Mouse (Mus musculus) lung, embryonic 15.5 days (tissue): Measurements from ENCODE around the gene Scarb2. TPM values are rescaled to one million over a fixed set of nuclear protein-coding genes. Genes with fewer than 3 reads are reported as not detected.

Source experiments
- ATAC-seq: fragments of 200-750 bp; cut with Nextera tagmentation; 2 replicates; pipeline ENCODE4 v1.8.0; 2017; ENCODE audit warnings: moderate number of reproducible peaks, borderline replicate concordance; ENCODE audit not compliant: low FRiP score, low TSS enrichment; ENCODE audit errors: extremely low read depth
- H3K27ac ChIP-seq: fragments of 300-500 bp; sonication (generic); 2 replicates; pipeline ENCODE4 v1.5.1; 2015; ENCODE audit warnings: moderate library complexity, mild to moderate bottlenecking, inconsistent platforms
- H3K27me3 ChIP-seq: fragments of 300-500 bp; sonication (generic); 2 replicates; pipeline ENCODE4 v1.6.1; 2015; ENCODE audit warnings: inconsistent platforms
- H3K36me3 ChIP-seq: fragments of 300-500 bp; sonication (generic); 2 replicates; pipeline ENCODE4 v1.6.1; 2015; ENCODE audit warnings: inconsistent platforms
- H3K4me1 ChIP-seq: fragments of 300-500 bp; sonication (generic); 2 replicates; pipeline ENCODE4 v1.6.1; 2015; ENCODE audit warnings: inconsistent platforms
- H3K4me2 ChIP-seq: fragments of 300-500 bp; sonication (generic); 2 replicates; pipeline ENCODE4 v1.6.1; 2015; ENCODE audit warnings: inconsistent platforms, mild to moderate bottlenecking, moderate library complexity
- H3K4me3 ChIP-seq: fragments of 300-500 bp; sonication (generic); 2 replicates; pipeline ENCODE4 v1.5.1; 2015; ENCODE audit warnings: mild to moderate bottlenecking, inconsistent platforms
- H3K9ac ChIP-seq: fragments of 300-500 bp; sonication (generic); 2 replicates; pipeline ENCODE4 v1.6.1; 2015; ENCODE audit warnings: inconsistent platforms
- H3K9me3 ChIP-seq: fragments of 300-500 bp; sonication (generic); 2 replicates; pipeline ENCODE4 v1.6.1; 2016; ENCODE audit warnings: inconsistent platforms
- WGBS: fragments of 180-500 bp; shearing (Covaris S2); methylation state at CpG from one replicate; pipeline ENCODE4 v1.1.7; 2015; 5-methylcytosine and 5-hydroxymethylcytosine counted together
- polyA plus RNA-seq: library from polyadenylated mRNA; unstranded; fragments of >200 nt; fragmentation: Nextera tagmentation; extraction: Ambion mirVana; gene quantifications from 2 replicates; pipeline ENCODE4 v1.2.1, GENCODE M21; 2015

The Scarb2 gene
- polyA plus RNA-seq, 1 experiment from 2014 or later = 17.2 TPM

- 75% methylated on average over 7 of the region's 7 CpGs for WGBS
- no peak overlapping the region for H3K4me3 ChIP-seq
- no peak for ATAC-seq
- H3K36me3 ChIP-seq = peaks cover 27% of the 10 kb centered on the region
- no peak overlapping the region for H3K4me2 ChIP-seq
- H3K9ac ChIP-seq = no peak overlapping the region
- H3K27me3 ChIP-seq = no peaks in the 10 kb centered on the region
- H3K27ac ChIP-seq = no peak overlapping the region
- H3K4me1 ChIP-seq = peaks cover 15% of the 10 kb centered on the region
- H3K9me3 ChIP-seq = no peaks in the 10 kb centered on the region; the same call in 1 of the 2 replicates
Measured at GRCm38 (mm10) chr5:92431611-92432010, 75.0 kb downstream of the Scarb2 start.

- H3K4me3 ChIP-seq = no peak overlapping the region
- peaks cover 15% of the 10 kb centered on the region for H3K4me1 ChIP-seq
- no peaks in the 10 kb centered on the region for H3K27me3 ChIP-seq
- no peak for ATAC-seq
- no peak overlapping the region for H3K9ac ChIP-seq
- no peak overlapping the region for H3K4me2 ChIP-seq
- no peak overlapping the region for H3K27ac ChIP-seq
- no peaks in the 10 kb centered on the region; the same call in 1 of the 2 replicates for H3K9me3 ChIP-seq
- H3K36me3 ChIP-seq = peaks cover 30% of the 10 kb centered on the region
- WGBS = 83% methylated on average over 5 of the region's 5 CpGs
Measured at GRCm38 (mm10) chr5:92430723-92431122, 75.9 kb downstream of the Scarb2 start.

DNA sequence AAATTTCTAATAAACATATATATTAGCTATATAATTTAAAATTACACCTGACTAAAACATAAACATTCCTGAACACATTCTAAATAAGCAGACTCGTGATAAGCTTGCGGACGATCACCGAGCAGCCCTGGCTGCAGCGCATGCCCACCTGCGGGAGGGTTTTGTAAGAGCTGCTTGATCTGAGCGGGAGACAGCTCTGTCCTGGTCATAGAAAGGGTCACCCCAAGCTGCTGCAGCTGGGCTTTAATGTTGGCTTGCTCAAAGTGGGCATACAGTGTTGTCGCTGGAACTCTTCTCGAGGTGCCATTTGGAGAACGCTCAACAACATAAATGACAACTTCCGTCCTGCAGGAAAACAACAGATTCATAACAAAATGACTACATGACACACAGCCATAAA is 82.5 kb downstream of the Scarb2 start:
- no peak overlapping the region for H3K27ac ChIP-seq
- no peak overlapping the region for H3K4me2 ChIP-seq
- no peaks in the 10 kb centered on the region for H3K4me1 ChIP-seq
- 91% methylated on average over 11 of the region's 11 CpGs for WGBS
- H3K4me3 ChIP-seq = no peak overlapping the region
- H3K9me3 ChIP-seq = no peaks in the 10 kb centered on the region; the same call in 1 of the 2 replicates
- no peak overlapping the region for H3K9ac ChIP-seq
- no peak for ATAC-seq
- peaks cover 83% of the 10 kb centered on the region for H3K36me3 ChIP-seq
- H3K27me3 ChIP-seq = no peaks in the 10 kb centered on the region

DNA sequence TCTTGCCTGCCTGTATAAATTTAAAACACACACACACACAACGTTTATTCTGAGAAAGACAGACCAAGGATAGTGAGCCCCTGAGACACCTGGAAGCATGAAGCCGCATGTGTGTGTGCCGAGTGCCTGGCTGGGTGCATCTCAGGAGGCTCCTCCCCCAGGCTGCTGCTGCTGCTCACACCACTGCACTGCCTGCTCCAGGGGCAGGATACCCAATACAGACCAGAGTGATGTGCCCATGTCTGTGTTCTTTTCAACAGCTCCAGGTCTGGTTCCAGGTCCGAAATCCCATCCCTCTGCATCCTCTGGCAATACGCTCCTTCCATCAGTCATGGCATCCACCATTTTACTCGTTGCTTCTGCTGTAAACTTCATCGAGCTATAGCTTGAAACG is 92.7 kb downstream of the Scarb2 start:
- no peak overlapping the region for H3K4me2 ChIP-seq
- H3K9ac ChIP-seq = no peak overlapping the region
- H3K27ac ChIP-seq = no peak overlapping the region
- WGBS = 81% methylated on average over 8 of the region's 8 CpGs
- ATAC-seq = no peak
- peaks cover 36% of the 10 kb centered on the region for H3K36me3 ChIP-seq
- no peaks in the 10 kb centered on the region for H3K4me1 ChIP-seq
- no peaks in the 10 kb centered on the region for H3K9me3 ChIP-seq
- no peaks in the 10 kb centered on the region for H3K27me3 ChIP-seq
- no peak overlapping the region for H3K4me3 ChIP-seq

DNA sequence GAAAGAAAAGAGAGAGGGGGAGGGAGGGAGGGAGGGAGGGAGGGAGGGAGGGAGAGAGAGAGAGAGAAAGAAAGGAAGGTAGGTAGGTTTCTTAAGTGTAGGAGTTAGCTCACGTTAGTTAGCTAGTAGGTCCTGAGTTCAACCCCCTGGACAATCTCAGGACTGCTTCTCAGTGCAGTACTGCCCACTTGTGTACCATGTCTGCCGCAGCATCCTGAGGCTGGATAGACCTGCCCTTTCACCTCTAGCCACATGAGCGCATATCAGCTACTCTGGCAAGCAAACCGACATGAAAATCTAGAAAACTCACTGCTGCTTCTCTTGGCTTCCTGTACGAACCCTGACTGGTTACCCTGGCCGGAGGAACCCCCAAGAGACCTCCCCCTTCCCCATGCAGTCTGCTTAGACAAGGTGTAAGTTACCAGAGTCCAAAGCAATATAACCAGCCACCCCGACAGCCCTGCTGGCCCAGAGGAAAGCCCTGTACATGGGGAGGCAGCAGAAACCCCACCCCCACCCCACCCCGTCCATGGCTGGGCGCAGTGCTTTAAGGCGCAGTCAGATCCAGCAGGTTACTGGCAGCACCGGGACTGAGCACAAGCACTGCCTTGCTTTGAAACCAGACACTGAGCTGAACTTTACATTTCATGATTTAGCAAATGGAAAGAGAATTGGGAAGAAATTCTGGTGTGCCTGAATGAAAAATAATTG is 93.2 kb downstream of the Scarb2 start:
- no peaks in the 10 kb centered on the region for H3K4me1 ChIP-seq
- H3K4me2 ChIP-seq = no peak overlapping the region
- H3K27ac ChIP-seq = no peak overlapping the region
- 0 out of 2 replicates have a peak, but pooled peaks have one; percentile 31 for ATAC-seq
- H3K9me3 ChIP-seq = no peaks in the 10 kb centered on the region
- H3K9ac ChIP-seq = no peak overlapping the region
- 86% methylated on average over 11 of the region's 11 CpGs for WGBS
- peaks cover 32% of the 10 kb centered on the region for H3K36me3 ChIP-seq
- H3K27me3 ChIP-seq = no peaks in the 10 kb centered on the region
- H3K4me3 ChIP-seq = no peak overlapping the region

DNA sequence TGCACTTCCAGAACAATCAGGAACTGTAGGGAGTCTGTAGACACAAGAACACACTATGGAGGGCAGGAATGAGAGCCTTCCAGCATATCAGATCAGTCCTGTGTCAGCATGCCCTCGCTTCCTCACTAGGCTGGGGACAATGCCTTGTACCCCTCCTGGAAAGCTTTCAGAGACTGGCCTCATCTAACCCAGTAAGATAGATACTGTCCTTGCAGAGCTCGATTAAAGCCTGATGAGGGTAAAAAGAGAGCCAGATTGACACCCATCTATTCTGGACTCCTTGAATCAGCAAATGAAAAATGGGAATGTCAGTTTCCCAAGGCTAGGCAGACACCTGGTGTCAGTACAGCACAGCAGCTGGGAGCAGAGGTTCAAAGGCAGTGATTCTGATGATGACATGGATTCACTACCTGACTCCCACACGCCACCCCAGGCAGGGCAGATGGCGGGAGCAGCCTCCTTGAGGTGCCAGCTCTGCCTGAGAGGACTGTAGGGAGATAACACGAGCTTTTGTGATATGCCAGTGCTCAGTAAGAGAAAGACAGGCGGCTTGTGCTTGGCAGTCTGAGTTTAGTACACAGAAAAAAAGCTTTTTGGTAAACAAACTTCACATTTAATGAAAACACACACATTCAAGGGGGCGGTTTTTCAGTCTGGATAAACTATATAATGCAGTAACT is 95.0 kb downstream of the Scarb2 start:
- H3K9me3 ChIP-seq = no peaks in the 10 kb centered on the region
- no peak overlapping the region for H3K4me3 ChIP-seq
- peaks cover 16% of the 10 kb centered on the region for H3K36me3 ChIP-seq
- H3K9ac ChIP-seq = no peak overlapping the region
- 58% methylated on average over 7 of the region's 7 CpGs for WGBS
- no peaks in the 10 kb centered on the region for H3K27me3 ChIP-seq
- no peaks in the 10 kb centered on the region for H3K4me1 ChIP-seq
- H3K4me2 ChIP-seq = no peak overlapping the region
- ATAC-seq = no peak
- no peak overlapping the region for H3K27ac ChIP-seq

- H3K4me3 ChIP-seq = no peak overlapping the region
- no peak overlapping the region for H3K4me2 ChIP-seq
- no peak overlapping the region for H3K9ac ChIP-seq
- H3K36me3 ChIP-seq = peaks cover 10% of the 10 kb centered on the region; the same call in 1 of the 2 replicates
- H3K4me1 ChIP-seq = no peaks in the 10 kb centered on the region
- no peak overlapping the region for H3K27ac ChIP-seq
- 84% methylated on average over 5 of the region's 5 CpGs for WGBS
- no peaks in the 10 kb centered on the region for H3K27me3 ChIP-seq
- ATAC-seq = no peak
- H3K9me3 ChIP-seq = no peaks in the 10 kb centered on the region
Measured at GRCm38 (mm10) chr5:92410486-92410885, 96.1 kb downstream of the Scarb2 start.

DNA sequence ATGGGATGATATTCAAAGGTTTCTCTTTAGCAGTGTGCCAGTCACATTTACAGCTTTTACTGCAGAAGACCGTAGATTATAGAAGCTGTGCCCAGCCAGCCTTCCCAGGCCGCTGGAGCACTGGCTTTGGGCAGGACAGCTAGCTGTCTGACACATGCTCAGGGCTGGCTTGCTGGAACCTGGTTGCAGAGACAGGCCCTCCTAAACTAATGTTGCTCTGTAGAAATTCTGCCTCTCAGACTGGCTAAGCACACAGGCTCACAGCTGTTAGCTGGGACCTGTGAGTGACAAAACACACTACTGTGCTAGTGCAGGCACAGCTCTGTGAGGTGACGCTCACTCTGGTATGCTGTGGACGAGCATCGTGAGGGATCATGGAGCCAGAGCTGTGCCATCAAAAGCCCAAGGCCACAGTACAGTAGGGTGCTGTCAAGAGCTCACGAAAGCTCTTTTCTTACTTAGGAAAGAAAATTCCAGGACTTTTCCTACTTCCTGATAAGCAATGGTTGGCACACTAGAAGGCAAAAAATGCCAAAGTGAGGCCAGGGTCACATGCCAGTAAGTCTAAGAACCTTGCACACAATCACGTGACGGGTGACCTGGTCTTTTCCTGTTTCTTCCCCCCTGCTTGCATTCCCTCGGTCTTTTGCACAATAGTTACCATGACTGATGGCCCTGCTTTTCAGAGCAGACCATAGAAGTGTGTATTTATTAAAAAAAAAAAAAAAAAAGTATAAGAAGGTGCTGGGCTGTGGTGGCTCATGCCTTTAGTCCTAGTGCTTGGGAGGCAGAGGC is 97.1 kb downstream of the Scarb2 start:
- Histone ChIP-seq H3K4me2 (no peak overlapping the region), H3K27ac (no peak overlapping the region), H3K9ac (no peak overlapping the region), H3K9me3 (no peaks in the 10 kb centered on the region), H3K4me3 (no peak overlapping the region), H3K36me3 (peaks cover 5% of the 10 kb centered on the region; the same call in 1 of the 2 replicates), H3K27me3 (no peaks in the 10 kb centered on the region), H3K4me1 (no peaks in the 10 kb centered on the region)
- ATAC-seq = no peak
- WGBS = 64% methylated on average over 9 of the region's 9 CpGs

GRCm38 (mm10) chr5:92404400-92404678 is 102.3 kb downstream of the Scarb2 start:
- H3K27me3 ChIP-seq = no peaks in the 10 kb centered on the region
- 44% methylated on average over 2 of the region's 2 CpGs for WGBS
- no peak for ATAC-seq
- no peak overlapping the region for H3K27ac ChIP-seq
- H3K4me1 ChIP-seq = no peaks in the 10 kb centered on the region
- H3K9me3 ChIP-seq = no peaks in the 10 kb centered on the region
- H3K9ac ChIP-seq = no peak overlapping the region
- H3K4me2 ChIP-seq = no peak overlapping the region
- H3K4me3 ChIP-seq = no peak overlapping the region
- no peaks in the 10 kb centered on the region for H3K36me3 ChIP-seq

GRCm38 (mm10) chr5:92403562-92404399 is 102.9 kb downstream of the Scarb2 start:
- no peaks in the 10 kb centered on the region for H3K9me3 ChIP-seq
- no peak overlapping the region for H3K4me2 ChIP-seq
- no peaks in the 10 kb centered on the region for H3K27me3 ChIP-seq
- no peak overlapping the region for H3K27ac ChIP-seq
- H3K4me3 ChIP-seq = no peak overlapping the region
- no peak for ATAC-seq
- WGBS = 55% methylated on average over 10 of the region's 10 CpGs
- H3K36me3 ChIP-seq = no peaks in the 10 kb centered on the region
- H3K9ac ChIP-seq = no peak overlapping the region
- no peaks in the 10 kb centered on the region for H3K4me1 ChIP-seq

- H3K9ac ChIP-seq = no peak overlapping the region
- H3K9me3 ChIP-seq = no peaks in the 10 kb centered on the region
- no peak overlapping the region for H3K27ac ChIP-seq
- ATAC-seq = no peak
- no peak overlapping the region for H3K4me2 ChIP-seq
- H3K4me3 ChIP-seq = no peak overlapping the region
- H3K4me1 ChIP-seq = no peaks in the 10 kb centered on the region
- no peaks in the 10 kb centered on the region for H3K27me3 ChIP-seq
- 67% methylated on average over 9 of the region's 9 CpGs for WGBS
- H3K36me3 ChIP-seq = no peaks in the 10 kb centered on the region
Measured at GRCm38 (mm10) chr5:92402816-92403215, 103.8 kb downstream of the Scarb2 start.
